Mouse (Mus musculus): Measurements from ENCODE around the gene E2f7. TPM values are rescaled to one million over a fixed set of nuclear protein-coding genes. Genes with fewer than 3 reads are reported as not detected.

The E2f7 gene
- polyA plus RNA-seq (2015; fragmentation: Nextera tagmentation; extraction: Ambion mirVana), result 10.9 and 11.6 TPM in 2 replicates

GRCm38 (mm10) chr10:110744686-110745639, at the start of gene E2f7:
Gene E2f7, plus strand, starts transcription at chr10:110745439.
- Histone ChIP-seq H3K4me3 (replicated peaks; ENCODE audit: low read depth, low read length) (peak within 1 kb of the TSS; percentile 62), H3K4me2 (ENCODE audit: low read length) (peak within 1 kb of the TSS; percentile 93), H3K9me3 (replicated peaks; ENCODE audit: low read length) (no peaks in the 10 kb centered on the region), H3K9ac (ENCODE audit: low read depth, low read length) (peak within 1 kb of the TSS; percentile 60), H3K27me3 (ENCODE audit: insufficient read depth, low read length) (no peaks in the 10 kb centered on the region), H3K4me1 (replicated peaks; ENCODE audit: insufficient read depth, low read length) (peaks cover 13% of the 10 kb centered on the region), H3K27ac (no peak within 1 kb of the TSS), H3K36me3 (ENCODE audit: insufficient read depth, low read length) (no peaks in the 10 kb centered on the region)
- 0 out of 2 replicates have a peak, but pooled peaks have one; percentile 3 for TF ChIP-seq CTCF (IDR thresholded peaks at IDR 0.05; ENCODE audit: low read depth)
- DNase-seq (ENCODE audit: low spot score) (peak; percentile 96), ATAC-seq (replicated peaks; ENCODE audit: low FRiP score, low read depth) (peak; percentile 95)
- under 1% methylated on average over 93 of the region's 98 CpGs for WGBS

DNA sequence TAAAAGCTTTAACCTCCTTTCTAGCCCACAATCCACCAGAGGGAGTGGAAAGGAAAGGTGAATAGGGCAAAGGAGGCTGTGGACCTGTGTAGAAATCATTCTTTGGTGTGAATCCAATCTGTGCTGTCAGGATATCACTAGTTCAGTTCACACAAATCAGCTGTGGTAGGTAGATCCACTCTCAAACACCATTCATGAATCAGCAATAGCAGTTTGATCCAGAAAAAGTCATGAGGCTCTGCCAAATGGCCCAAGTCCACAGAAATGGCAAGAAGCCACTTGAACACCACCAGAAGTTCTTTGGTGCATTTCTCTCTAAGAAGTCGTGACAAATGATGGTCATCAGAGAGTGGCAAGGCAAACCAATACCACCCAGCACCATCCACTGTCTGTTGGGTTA, 44.0 kb upstream of the E2f7 start:
- H3K4me3 ChIP-seq (replicated peaks; ENCODE audit: low read depth, low read length), result no peak overlapping the region
- no peak overlapping the region for H3K27ac ChIP-seq
- H3K9me3 ChIP-seq (replicated peaks; ENCODE audit: low read length), result no peaks in the 10 kb centered on the region
- H3K4me2 ChIP-seq (ENCODE audit: low read length), result no peak overlapping the region
- no peak overlapping the region for H3K9ac ChIP-seq (ENCODE audit: low read depth, low read length)
- TF ChIP-seq CTCF (IDR thresholded peaks at IDR 0.05; ENCODE audit: low read depth), result no peak
- no peak for ATAC-seq (replicated peaks; ENCODE audit: low FRiP score, low read depth)
- no peaks in the 10 kb centered on the region for H3K27me3 ChIP-seq (ENCODE audit: insufficient read depth, low read length)
- H3K36me3 ChIP-seq (ENCODE audit: insufficient read depth, low read length), result no peaks in the 10 kb centered on the region
- no peak for DNase-seq (ENCODE audit: low spot score)
- H3K4me1 ChIP-seq (replicated peaks; ENCODE audit: insufficient read depth, low read length), result no peaks in the 10 kb centered on the region
- 72% methylated on average over 1 of the region's 1 CpGs for WGBS

- WGBS, result 50% methylated on average over 9 of the region's 9 CpGs
- DNase-seq (ENCODE audit: low spot score), result peak; percentile 13
- H3K9ac ChIP-seq (ENCODE audit: low read depth, low read length), result no peak overlapping the region
- 0 out of 2 replicates have a peak, but pooled peaks have one; percentile 30 for ATAC-seq (replicated peaks; ENCODE audit: low FRiP score, low read depth)
- no peaks in the 10 kb centered on the region for H3K9me3 ChIP-seq (replicated peaks; ENCODE audit: low read length)
- H3K4me3 ChIP-seq (replicated peaks; ENCODE audit: low read depth, low read length), result no peak overlapping the region
- no peaks in the 10 kb centered on the region for H3K4me1 ChIP-seq (replicated peaks; ENCODE audit: insufficient read depth, low read length)
- peak; percentile 66 for TF ChIP-seq CTCF (IDR thresholded peaks at IDR 0.05; ENCODE audit: low read depth)
- no peaks in the 10 kb centered on the region for H3K27me3 ChIP-seq (ENCODE audit: insufficient read depth, low read length)
- H3K36me3 ChIP-seq (ENCODE audit: insufficient read depth, low read length), result no peaks in the 10 kb centered on the region
- H3K4me2 ChIP-seq (ENCODE audit: low read length), result no peak overlapping the region
- no peak overlapping the region for H3K27ac ChIP-seq
Observed at GRCm38 (mm10) chr10:110705672-110706071, 39.6 kb upstream of the E2f7 start.

DNA sequence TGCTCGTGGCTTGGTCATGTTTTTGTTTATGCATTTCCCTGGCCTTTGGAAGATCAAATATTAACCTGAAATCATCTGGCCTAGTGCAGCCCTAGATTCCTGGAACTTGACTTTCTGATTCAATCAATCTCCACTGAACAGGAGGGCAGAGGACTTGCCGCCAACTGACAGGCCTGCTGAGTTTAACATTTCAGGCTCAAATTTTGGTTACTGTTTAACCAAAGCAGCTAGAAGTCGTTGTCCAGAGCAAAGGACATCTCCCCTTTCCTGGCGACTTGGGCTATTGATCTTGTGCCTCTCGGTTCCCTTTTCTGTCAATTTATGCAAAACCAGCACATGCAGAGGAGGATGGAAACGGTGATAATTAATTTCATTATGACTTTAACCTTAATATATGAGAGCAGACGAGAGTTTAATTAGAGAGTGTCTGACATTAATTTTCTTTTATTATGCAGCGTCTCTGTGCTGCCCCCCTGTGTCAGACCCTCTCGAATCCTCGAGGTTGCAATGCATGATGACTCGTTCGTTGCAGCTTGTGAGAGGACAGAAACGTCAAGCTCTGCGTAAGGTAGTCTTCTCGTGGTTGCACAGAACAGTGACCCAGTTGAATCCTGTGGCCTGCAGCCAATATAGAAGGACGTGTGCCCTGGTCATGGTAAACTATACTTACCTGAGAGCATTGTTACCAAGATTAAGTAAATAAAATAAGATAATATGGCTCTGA, 37.7 kb upstream of the E2f7 start:
- peak; percentile 55 for TF ChIP-seq CTCF (IDR thresholded peaks at IDR 0.05; ENCODE audit: low read depth)

DNA sequence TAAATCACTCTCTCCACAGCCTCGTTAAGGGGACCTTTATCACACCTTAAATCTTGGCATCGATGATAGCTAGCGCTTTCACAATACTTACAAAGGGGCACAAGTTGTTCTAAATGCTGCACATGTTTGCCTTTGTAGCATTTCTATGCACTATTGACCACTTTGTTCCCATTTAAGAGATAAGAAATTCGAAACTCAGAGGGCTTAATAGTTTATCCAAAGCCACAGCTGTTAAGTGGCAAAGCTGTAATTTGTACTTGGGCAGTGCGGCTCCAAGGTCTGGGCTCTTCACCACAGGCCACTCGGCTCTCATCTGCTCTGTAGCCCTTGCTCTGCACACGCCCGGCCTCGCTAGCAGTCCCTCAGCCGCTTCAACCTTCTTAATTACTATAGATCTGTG, 28.4 kb upstream of the E2f7 start:
- H3K4me1 ChIP-seq (replicated peaks; ENCODE audit: insufficient read depth, low read length), result no peaks in the 10 kb centered on the region
- no peak for TF ChIP-seq CTCF (IDR thresholded peaks at IDR 0.05; ENCODE audit: low read depth)
- 52% methylated on average over 10 of the region's 10 CpGs for WGBS
- H3K27ac ChIP-seq, result no peak overlapping the region
- H3K4me2 ChIP-seq (ENCODE audit: low read length), result no peak overlapping the region
- H3K27me3 ChIP-seq (ENCODE audit: insufficient read depth, low read length), result no peaks in the 10 kb centered on the region
- no peaks in the 10 kb centered on the region for H3K36me3 ChIP-seq (ENCODE audit: insufficient read depth, low read length)
- ATAC-seq (replicated peaks; ENCODE audit: low FRiP score, low read depth) (no peak), DNase-seq (ENCODE audit: low spot score) (no peak)
- H3K9ac ChIP-seq (ENCODE audit: low read depth, low read length), result no peak overlapping the region
- no peak overlapping the region for H3K4me3 ChIP-seq (replicated peaks; ENCODE audit: low read depth, low read length)
- H3K9me3 ChIP-seq (replicated peaks; ENCODE audit: low read length), result no peaks in the 10 kb centered on the region

More for the DNA sequence above, 37.7 kb upstream of the E2f7 start:
- Histone ChIP-seq H3K4me2 (ENCODE audit: low read length) (peak overlapping the region; percentile 9; the same call in 1 of the 2 replicates), H3K27me3 (ENCODE audit: insufficient read depth, low read length) (no peaks in the 10 kb centered on the region), H3K9ac (ENCODE audit: low read depth, low read length) (no peak overlapping the region), H3K4me3 (replicated peaks; ENCODE audit: low read depth, low read length) (no peak overlapping the region), H3K4me1 (replicated peaks; ENCODE audit: insufficient read depth, low read length) (no peaks in the 10 kb centered on the region), H3K36me3 (ENCODE audit: insufficient read depth, low read length) (no peaks in the 10 kb centered on the region), H3K9me3 (replicated peaks; ENCODE audit: low read length) (no peaks in the 10 kb centered on the region), H3K27ac (no peak overlapping the region)
- peak; percentile 22 for DNase-seq (ENCODE audit: low spot score)
- peak; percentile 79 for ATAC-seq (replicated peaks; ENCODE audit: low FRiP score, low read depth)
- WGBS, result 39% methylated on average over 16 of the region's 16 CpGs

- no peak for ATAC-seq (replicated peaks; ENCODE audit: low FRiP score, low read depth)
- Histone ChIP-seq H3K36me3 (ENCODE audit: insufficient read depth, low read length) (no peaks in the 10 kb centered on the region), H3K9me3 (replicated peaks; ENCODE audit: low read length) (no peaks in the 10 kb centered on the region), H3K9ac (ENCODE audit: low read depth, low read length) (no peak overlapping the region), H3K4me2 (ENCODE audit: low read length) (no peak overlapping the region), H3K4me3 (replicated peaks; ENCODE audit: low read depth, low read length) (no peak overlapping the region), H3K4me1 (replicated peaks; ENCODE audit: insufficient read depth, low read length) (no peaks in the 10 kb centered on the region), H3K27ac (no peak overlapping the region), H3K27me3 (ENCODE audit: insufficient read depth, low read length) (no peaks in the 10 kb centered on the region)
- no peak for TF ChIP-seq CTCF (IDR thresholded peaks at IDR 0.05; ENCODE audit: low read depth)
- DNase-seq (ENCODE audit: low spot score), result no peak
- WGBS, result 81% methylated on average over 15 of the region's 15 CpGs
Observed at GRCm38 (mm10) chr10:110726431-110726830, 18.8 kb upstream of the E2f7 start.

Measured in kidney, postnatal 0 days (tissue).